ENCODE assay signal across 23 mouse cellular contexts in the genomic region with DNA sequence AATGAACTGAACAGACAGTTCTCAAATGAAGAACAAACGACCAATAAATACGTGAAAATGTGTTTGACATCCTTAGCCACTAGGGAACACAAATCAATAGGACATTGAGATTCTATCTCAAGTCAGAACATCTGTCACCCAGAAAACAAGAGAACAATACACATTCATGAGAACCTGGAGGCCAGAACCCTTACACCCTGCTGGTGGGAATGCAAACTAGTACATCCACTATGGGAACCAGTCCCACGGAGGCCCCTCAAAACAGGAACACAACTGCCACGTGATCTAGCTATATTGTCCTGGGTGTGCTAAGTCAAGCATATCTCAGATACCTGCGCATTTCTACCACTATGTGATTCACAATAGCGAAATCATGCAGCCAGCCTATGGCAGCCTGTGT. TPM values are rescaled to one million over a fixed set of nuclear protein-coding genes. Genes with fewer than 3 reads are reported as not detected.
DNase-seq lines count a peak whose midpoint lies in the region; TF ChIP-seq lines count a peak whose summit lies in the region.
"Had no signal": no experiment of that assay in that cellular context is flagged by ENCODE, and none has a peak within 500 bp of the region (broad histone marks: within the 10 kb centered on the region; RNA-seq: fewer than 3 reads in every experiment).

No protein-coding gene starts in this region.

- no peak for TF ChIP-seq POLR2A in testis, adult 2 months (IDR thresholded peaks at IDR 0.05; ENCODE audit: control insufficient read depth, low read depth, low read length)

- H3K36me3 ChIP-seq in testis, adult 2 months (ENCODE audit: control insufficient read depth, insufficient read depth, low read length): no peaks in the 10 kb centered on the region
- H3K36me3 ChIP-seq: embryonic facial prominence, embryonic 12.5 days; embryonic facial prominence, embryonic 15.5 days; heart, embryonic 10.5 days; heart, embryonic 13.5 days; hindbrain, embryonic 12.5 days; hindbrain, embryonic 15.5 days had no signal

- H3K27me3 ChIP-seq in testis, adult 2 months (ENCODE audit: control insufficient read depth, insufficient read depth, low read length): no peaks in the 10 kb centered on the region
- H3K27me3 ChIP-seq: embryonic facial prominence, embryonic 12.5 days; embryonic facial prominence, embryonic 15.5 days; heart, embryonic 13.5 days; hindbrain, embryonic 12.5 days had no signal

- peak overlapping the region; percentile 65; the same call in 1 of the 2 replicates for H3K4me3 ChIP-seq in testis, adult 2 months (ENCODE audit: control insufficient read depth, low read depth, low read length)
- H3K4me3 ChIP-seq: embryonic facial prominence, embryonic 12.5 days; embryonic facial prominence, embryonic 15.5 days; gastrocnemius, adult 2 months; heart, adult 2 months; heart, embryonic 10.5 days; heart, embryonic 13.5 days; hindbrain, embryonic 12.5 days; hindbrain, embryonic 15.5 days had no signal

- no peak overlapping the region for H3K27ac ChIP-seq in testis, adult 2 months (ENCODE audit: control insufficient read depth, insufficient read depth, low read depth, low read length)
- H3K27ac ChIP-seq: embryonic facial prominence, embryonic 12.5 days; embryonic facial prominence, embryonic 15.5 days; gastrocnemius, adult 2 months; heart, adult 2 months; heart, embryonic 10.5 days; heart, embryonic 13.5 days; hindbrain, embryonic 12.5 days; hindbrain, embryonic 15.5 days had no signal

- DNase-seq in heart, adult 11 months: peak; percentile 72
- no peak for DNase-seq in heart, postnatal 14 days
- DNase-seq in testis, postnatal 10 days (ENCODE audit: low spot score): no peak
- DNase-seq in mesoderm, embryonic 11.5 days (ENCODE audit: low read depth, low spot score): peak; percentile 2
- no peak for DNase-seq in right cerebral cortex, adult 2 months (ENCODE audit: low spot score in 2 of 2)
- DNase-seq: adrenal gland, adult 8-10 months; adrenal gland, postnatal 25 days; B cell, adult 2 months; cerebellum, adult 11-12 months; cerebellum, adult 8-10 months; cerebellum, postnatal 10 days; cerebellum, postnatal 36 days; forebrain, postnatal 0 days; gastrocnemius, adult 2 months; gastrocnemius, postnatal 25 days; heart, adult 2 months had no signal

- peaks cover 2% of the 10 kb centered on the region for H3K4me1 ChIP-seq in testis, adult 2 months (ENCODE audit: control insufficient read depth, insufficient read depth, low read length)
- H3K4me1 ChIP-seq: embryonic facial prominence, embryonic 12.5 days; embryonic facial prominence, embryonic 15.5 days; hindbrain, embryonic 12.5 days; hindbrain, embryonic 15.5 days had no signal

- intact Hi-C loops in heart, postnatal 14 days (cut with DNase I): no loop called here

- no peak for TF ChIP-seq CTCF in testis, adult 2 months (IDR thresholded peaks at IDR 0.05; ENCODE audit: control insufficient read depth, insufficient read depth, insufficient replicate concordance, low read depth, low read length)

RNA-seq across cellular contexts. Expression of gene Nphp3, which starts 43.6 kb away (rescaled TPM):
- total RNA-seq in heart, postnatal 14 days (2021): 1 to 10 TPM; 2.5 to 4.1 TPM
- 6.4 and 10.2 TPM in 2 replicates for polyA plus RNA-seq in testis, adult 2 months (2012; rRNA removed)

Comparison
In these comparisons a context has a peak if more than half of its experiments do, and no peak if none do; other contexts are left out.
1. DNase-seq: peak in heart, adult 11 months (single experiment) and mesoderm, embryonic 11.5 days (single experiment); none in heart, postnatal 14 days (0 of 2), testis, postnatal 10 days (single experiment) and right cerebral cortex, adult 2 months (0 of 2).